Mouse (Mus musculus): ENCODE results near the gene Slc10a3.
"Not testable (repeated sequence)": the region's sequence is repeated elsewhere in the genome, so short reads cannot be mapped to it uniquely, and the experiment has no call there.

The Slc10a3 gene

GRCm38 (mm10) chrX:74372888-74373549 lies at the start of gene Slc10a3, which contains the start of gene Ubl4a:
TSS of gene Slc10a3 (minus strand) at chrX:74373349.
TSS of gene Ubl4a (minus strand) at chrX:74373218.
- DNase-seq (ENCODE audit: low spot score) = peak; percentile 81

- DNase-seq (ENCODE audit: low spot score) = peak; percentile 86
These were observed 40.2 kb upstream of the Slc10a3 start for GRCm38 (mm10) chrX:74413377-74413776.

GRCm38 (mm10) chrX:74408340-74408739 lies 35.2 kb upstream of the Slc10a3 start:
- DNase-seq (ENCODE audit: low spot score) = no peak

- no peak for DNase-seq (ENCODE audit: low spot score)
These were observed 27.0 kb upstream of the Slc10a3 start for GRCm38 (mm10) chrX:74400136-74400535.

GRCm38 (mm10) chrX:74392535-74393443 lies 19.6 kb upstream of the Slc10a3 start, which contains the start of the genes Fam3a and Ikbkg:
TSS of gene Fam3a (minus strand) at chrX:74393272.
TSS of gene Ikbkg (plus strand) at chrX:74393290.
- DNase-seq (ENCODE audit: low spot score) = peak; percentile 84

GRCm38 (mm10) chrX:74388153-74388552 lies 15.0 kb upstream of the Slc10a3 start:
- no peak for DNase-seq (ENCODE audit: low spot score)

- no peak for DNase-seq (ENCODE audit: low spot score)
These were observed 11.3 kb upstream of the Slc10a3 start for GRCm38 (mm10) chrX:74384451-74384850.

GRCm38 (mm10) chrX:74368209-74368909 lies 4.8 kb downstream of the Slc10a3 start:
- peak; percentile 61 for DNase-seq (ENCODE audit: low spot score)

- no peak for DNase-seq (ENCODE audit: low spot score)
These were observed 5.6 kb downstream of the Slc10a3 start for GRCm38 (mm10) chrX:74367512-74367911.

- DNase-seq (ENCODE audit: low spot score) = no peak
These were observed 14.0 kb downstream of the Slc10a3 start for GRCm38 (mm10) chrX:74359171-74359570.

GRCm38 (mm10) chrX:74357069-74357468 lies 16.1 kb downstream of the Slc10a3 start:
- not testable (repeated sequence) for DNase-seq (ENCODE audit: low spot score)

GRCm38 (mm10) chrX:74353467-74353770 lies 19.7 kb downstream of the Slc10a3 start, which contains the start of gene Lage3:
TSS of gene Lage3 (minus strand) at chrX:74353618.
- peak; percentile 78 for DNase-seq (ENCODE audit: low spot score)

GRCm38 (mm10) chrX:74352645-74353466 lies 20.3 kb downstream of the Slc10a3 start:
- DNase-seq (ENCODE audit: low spot score) = no peak

- no peak for DNase-seq (ENCODE audit: low spot score)
These were observed 42.8 kb downstream of the Slc10a3 start for GRCm38 (mm10) chrX:74330166-74330930.

GRCm38 (mm10) chrX:74329215-74329671 lies 43.9 kb downstream of the Slc10a3 start:
- DNase-seq (ENCODE audit: low spot score) = peak; percentile 6

GRCm38 (mm10) chrX:74328725-74329161 lies 44.4 kb downstream of the Slc10a3 start, which contains the start of gene Plxna3:
TSS of gene Plxna3 (plus strand) at chrX:74329066.
- DNase-seq (ENCODE audit: low spot score) = peak; percentile 75

Measured in retina, embryonic 14.5 days (tissue).